ENCODE assay signal across 8 mouse cellular contexts in the genomic region with DNA sequence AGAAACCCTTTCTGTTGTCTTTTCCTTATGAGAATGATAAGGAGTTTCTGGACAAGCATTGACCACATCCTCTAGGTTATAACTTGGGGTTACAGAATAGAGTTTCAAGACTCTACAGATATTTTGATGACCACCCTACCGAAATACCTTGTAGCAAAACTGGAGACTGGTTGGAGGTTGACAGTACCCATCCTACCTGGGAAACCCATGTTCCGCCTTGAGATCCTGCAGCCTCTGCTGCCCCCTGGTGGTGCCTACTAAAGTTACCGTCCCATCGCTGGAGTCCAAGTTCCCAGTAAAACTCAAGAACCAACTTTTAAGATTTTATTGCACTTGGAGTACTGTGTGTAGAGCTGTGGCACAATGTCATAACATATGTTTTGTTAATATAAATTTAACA.
DNase-seq lines count a peak whose midpoint lies in the region; ATAC-seq and TF ChIP-seq lines count a peak whose summit lies in the region.

No protein-coding gene starts in this region.

- no peak overlapping the region for H3K4me2 ChIP-seq in forebrain, postnatal 0 days (ENCODE audit: low read depth)

- 29% methylated on average over 4 of the region's 4 CpGs for WGBS in forebrain, postnatal 0 days

- H3K4me3 ChIP-seq in forebrain, postnatal 0 days (ENCODE audit: low read depth, low read length): no peak overlapping the region

- DNase-seq in spleen, adult 18-20 months: peak; percentile 10 to 55
- no peak for DNase-seq in spleen, adult 12 weeks (ENCODE audit: low spot score)
- peak; percentile 3 for DNase-seq in c-Kit-positive CD71-positive TER-119-negative erythroid progenitor cells, embryonic 14.5 days (ENCODE audit: low read depth)
- DNase-seq in forebrain, postnatal 0 days: peak; percentile 33
- DNase-seq in kidney, postnatal 25 days: peak; percentile 67 to 79
- DNase-seq in lung, adult 18-20 months: peak; percentile 20 to 41
- DNase-seq in retina, postnatal 1 day: peak; percentile 43
- DNase-seq in urinary bladder, postnatal 4 days (ENCODE audit: low spot score in 2 of 2): peak; percentile 38 to 73

- H3K4me1 ChIP-seq in forebrain, postnatal 0 days (ENCODE audit: insufficient read depth): no peaks in the 10 kb centered on the region

- ATAC-seq in forebrain, postnatal 0 days: no peak

- no peaks in the 10 kb centered on the region for H3K36me3 ChIP-seq in forebrain, postnatal 0 days (ENCODE audit: insufficient read depth)

- H3K9ac ChIP-seq in forebrain, postnatal 0 days: no peak overlapping the region

- H3K27ac ChIP-seq in forebrain, postnatal 0 days (ENCODE audit: low read depth, low read length): no peak overlapping the region

- H3K9me3 ChIP-seq in forebrain, postnatal 0 days (ENCODE audit: low read length): no peaks in the 10 kb centered on the region

- no peaks in the 10 kb centered on the region for H3K27me3 ChIP-seq in forebrain, postnatal 0 days (ENCODE audit: insufficient read depth, low read length)

- peak; percentile 71 for TF ChIP-seq CTCF in forebrain, postnatal 0 days (IDR thresholded peaks at IDR 0.05; ENCODE audit: low read depth)
